Mouse (Mus musculus) kidney, adult 2 months (tissue): ENCODE results near the gene Cdkn2aipnl. TPM values are rescaled to one million over a fixed set of nuclear protein-coding genes. Genes with fewer than 3 reads are reported as not detected.

ENCODE experiments used
- DNase-seq: peaks from one replicate; pipeline ENCODE4 v3.0.0; 2021
- H3K27ac ChIP-seq: fragments of 200-500 bp; 2 replicates; pipeline ENCODE4 v1.5.1; 2012; ENCODE audit warnings: low read depth, low read length, control low read depth, inconsistent platforms; ENCODE audit not compliant: insufficient read depth
- H3K27me3 ChIP-seq: fragments of 200-500 bp; replicated peaks from 2 replicates; pipeline ENCODE4 v1.6.1; 2012; ENCODE audit warnings: mild to moderate bottlenecking, moderate library complexity, low read length, inconsistent platforms; ENCODE audit not compliant: control insufficient read depth, insufficient read depth
- H3K36me3 ChIP-seq: fragments of 200-500 bp; 2 replicates; pipeline ENCODE4 v1.6.1; 2012; ENCODE audit warnings: mild to moderate bottlenecking, moderate library complexity, low read length, inconsistent platforms; ENCODE audit not compliant: control insufficient read depth, insufficient read depth
- H3K4me1 ChIP-seq: fragments of 200-500 bp; 2 replicates; pipeline ENCODE4 v1.6.1; 2011; ENCODE audit warnings: low read length; ENCODE audit not compliant: control insufficient read depth, insufficient read depth
- H3K4me3 ChIP-seq: fragments of 200-500 bp; 2 replicates; pipeline ENCODE4 v1.5.1; 2011; ENCODE audit warnings: mild to moderate bottlenecking, low read depth, low read length, control low read depth; ENCODE audit not compliant: insufficient read depth
- CTCF ChIP-seq: fragments of 200-500 bp; conservative IDR thresholded peaks from 2 replicates; pipeline ENCODE4 v1.5.1; 2011; ENCODE audit warnings: low read depth, mild to moderate bottlenecking, control low read depth, low read length, moderate library complexity, mixed read lengths; ENCODE audit not compliant: insufficient read depth, insufficient read length
- POLR2A ChIP-seq: fragments of 200-500 bp; IDR thresholded peaks from one replicate; pipeline ENCODE4 v1.6.1; 2011; ENCODE audit warnings: low read depth, low read length, control low read depth
- WGBS: fragments of 180-500 bp; shearing (Covaris S2); methylation state at CpG from one replicate; pipeline ENCODE4 v1.1.7; 2018; 5-methylcytosine and 5-hydroxymethylcytosine counted together
- polyA plus RNA-seq: library from polyadenylated mRNA; depleted of rRNA; stranded (reverse); fragments of >200 nt; gene quantifications from 2 replicates; pipeline ENCODE4 v1.2.3, GENCODE M21; 2012

Gene Cdkn2aipnl
- polyA plus RNA-seq, 1 experiment: 17.2 TPM

DNA sequence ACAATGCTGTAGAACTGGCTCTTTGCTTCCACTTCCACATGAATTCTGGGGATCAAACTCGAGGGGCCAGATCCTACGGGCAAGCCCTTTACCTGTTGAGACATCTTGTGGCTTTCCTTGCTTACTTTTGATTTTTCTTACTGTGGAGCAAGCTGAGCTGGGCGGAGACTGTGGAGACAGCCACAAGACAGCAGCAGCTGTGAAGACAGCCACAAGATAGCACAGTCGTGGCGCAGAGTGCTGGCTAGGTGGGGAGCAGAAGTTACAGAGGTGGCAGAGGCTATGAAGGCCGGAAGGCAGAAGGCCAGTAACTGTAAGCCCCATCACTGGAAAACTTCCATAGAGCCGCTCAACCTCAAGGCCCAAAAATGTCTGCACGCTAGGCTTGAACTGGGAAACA lies 5.7 kb upstream of the Cdkn2aipnl start:
- DNase-seq: no peak
- Histone ChIP-seq H3K4me3 (no peak overlapping the region), H3K27me3 (no peaks in the 10 kb centered on the region), H3K27ac (no peak overlapping the region), H3K36me3 (no peaks in the 10 kb centered on the region), H3K4me1 (no peaks in the 10 kb centered on the region)
- 93% methylated on average over 8 of the region's 8 CpGs for WGBS
- TF ChIP-seq CTCF (no peak), POLR2A (no peak)

DNA sequence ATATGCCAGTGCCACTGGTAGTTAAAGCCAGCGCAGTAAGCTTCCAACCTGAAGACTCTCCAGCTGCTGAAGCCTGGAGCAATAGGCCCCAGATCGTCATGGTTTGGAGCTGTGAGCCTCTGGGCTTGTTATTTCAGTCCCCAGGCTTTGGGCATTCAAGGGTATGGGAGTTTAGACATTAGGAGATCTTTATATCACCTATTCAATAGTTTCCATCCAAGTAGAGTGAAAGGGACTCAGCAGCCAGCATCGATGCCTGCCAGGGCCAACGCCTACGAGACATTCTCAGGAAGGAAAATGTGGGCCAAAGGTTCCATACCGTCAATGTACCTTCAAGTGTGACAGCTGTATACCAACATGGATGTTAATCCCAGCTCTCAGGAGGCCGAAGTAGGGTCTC lies 5.2 kb upstream of the Cdkn2aipnl start:
- Histone ChIP-seq H3K4me1 (no peaks in the 10 kb centered on the region), H3K4me3 (no peak overlapping the region), H3K27me3 (no peaks in the 10 kb centered on the region), H3K36me3 (no peaks in the 10 kb centered on the region), H3K27ac (no peak overlapping the region)
- no peak for DNase-seq
- 91% methylated on average over 7 of the region's 7 CpGs for WGBS
- TF ChIP-seq POLR2A (no peak), CTCF (no peak)

DNA sequence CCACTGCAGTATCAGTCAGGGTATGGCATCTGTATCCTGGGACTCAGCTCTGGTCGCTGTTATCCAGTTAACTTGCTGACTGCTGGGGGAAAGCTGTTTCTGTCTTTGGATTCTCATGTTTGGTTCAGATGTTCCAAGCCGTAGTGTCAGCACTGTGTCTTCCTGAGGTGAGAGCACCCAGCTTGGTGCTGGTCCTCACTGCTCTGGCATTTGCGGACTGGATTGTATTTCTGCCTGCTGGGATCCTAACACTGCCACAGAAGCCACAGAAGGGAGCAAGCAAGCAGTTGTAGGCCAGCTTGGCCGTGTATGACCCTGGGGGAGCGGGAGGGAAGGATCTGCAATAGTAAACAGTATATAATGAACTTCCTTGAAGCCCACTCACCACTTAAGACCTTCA lies 810 bp upstream of the Cdkn2aipnl start:
- Histone ChIP-seq H3K27ac (no peak overlapping the region), H3K36me3 (no peaks in the 10 kb centered on the region), H3K27me3 (no peaks in the 10 kb centered on the region), H3K4me3 (no peak overlapping the region), H3K4me1 (no peaks in the 10 kb centered on the region)
- DNase-seq: no peak
- WGBS: 83% methylated on average over 5 of the region's 5 CpGs
- no peak for TF ChIP-seq CTCF
- no peak for TF ChIP-seq POLR2A

DNA sequence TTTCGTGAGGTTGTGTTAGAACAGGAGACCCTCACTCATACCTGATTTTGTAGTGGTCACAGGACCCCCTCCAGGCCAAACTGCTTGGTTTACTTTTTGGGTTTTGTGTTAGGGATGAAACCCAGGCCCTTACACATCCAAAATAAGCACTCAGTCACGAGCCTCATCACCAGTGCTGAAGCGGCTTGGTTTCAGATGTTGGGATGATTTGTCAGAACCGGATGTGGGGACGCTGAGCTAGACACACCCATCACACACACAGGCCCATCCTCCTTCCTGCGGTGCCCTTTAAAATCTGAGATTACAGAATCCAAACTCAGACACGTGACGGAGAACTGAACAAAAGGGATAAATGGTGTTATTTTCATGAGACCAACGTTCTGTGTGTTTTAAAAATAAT lies 1.4 kb downstream of the Cdkn2aipnl start:
- Histone ChIP-seq H3K4me3 (no peak overlapping the region), H3K27me3 (no peaks in the 10 kb centered on the region), H3K36me3 (no peaks in the 10 kb centered on the region), H3K4me1 (no peaks in the 10 kb centered on the region), H3K27ac (no peak overlapping the region)
- DNase-seq: no peak
- TF ChIP-seq POLR2A: no peak
- no peak for TF ChIP-seq CTCF
- 92% methylated on average over 9 of the region's 9 CpGs for WGBS

DNA sequence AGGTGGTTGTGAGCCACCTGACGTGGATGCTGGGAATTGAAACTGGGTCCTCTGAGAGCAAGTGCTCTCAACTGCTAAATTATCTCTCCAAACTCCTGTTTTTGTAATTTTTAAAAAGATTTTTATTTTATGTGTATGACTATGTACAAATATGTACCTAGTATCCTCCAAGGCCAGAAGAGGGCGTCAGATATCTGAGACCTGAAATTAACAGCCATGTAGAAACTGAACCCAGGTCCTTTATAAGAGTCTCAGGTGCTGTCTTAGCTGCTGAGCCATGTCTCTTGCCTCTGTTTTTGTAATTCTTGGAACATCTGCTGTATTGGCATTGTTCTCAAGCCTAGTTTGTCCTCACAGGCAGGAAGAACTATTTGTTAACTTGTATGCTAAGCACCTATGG lies 2.0 kb downstream of the Cdkn2aipnl start:
- no peak for DNase-seq
- H3K4me1 ChIP-seq: no peaks in the 10 kb centered on the region
- WGBS: 92% methylated on average over 2 of the region's 2 CpGs
- H3K4me3 ChIP-seq: no peak overlapping the region
- H3K27ac ChIP-seq: no peak overlapping the region
- H3K27me3 ChIP-seq: no peaks in the 10 kb centered on the region
- TF ChIP-seq POLR2A: no peak
- no peaks in the 10 kb centered on the region for H3K36me3 ChIP-seq

DNA sequence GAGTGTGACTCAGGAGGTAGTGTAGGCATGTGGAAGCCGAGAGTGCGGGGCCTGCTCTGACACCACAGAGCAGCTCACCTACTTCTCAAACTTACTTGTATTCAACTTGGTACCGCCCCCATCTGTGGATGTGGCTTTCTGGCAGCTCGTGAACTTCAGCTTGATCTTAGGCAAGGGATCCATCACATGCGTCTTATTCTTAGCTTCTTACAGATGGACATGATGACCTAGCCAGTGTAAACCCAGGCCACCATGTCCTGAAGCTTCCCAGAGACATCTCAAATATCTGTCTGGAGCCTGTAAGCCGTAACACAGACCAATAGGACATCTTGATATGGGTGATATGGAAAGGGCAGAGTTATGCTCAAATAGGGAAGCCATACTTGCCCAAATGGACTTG lies 4.2 kb downstream of the Cdkn2aipnl start:
- 95% methylated on average over 6 of the region's 6 CpGs for WGBS
- H3K4me1 ChIP-seq: no peaks in the 10 kb centered on the region
- DNase-seq: no peak
- no peak overlapping the region for H3K27ac ChIP-seq
- H3K4me3 ChIP-seq: no peak overlapping the region
- no peaks in the 10 kb centered on the region for H3K27me3 ChIP-seq
- TF ChIP-seq CTCF (no peak), POLR2A (no peak)
- no peaks in the 10 kb centered on the region for H3K36me3 ChIP-seq

DNA sequence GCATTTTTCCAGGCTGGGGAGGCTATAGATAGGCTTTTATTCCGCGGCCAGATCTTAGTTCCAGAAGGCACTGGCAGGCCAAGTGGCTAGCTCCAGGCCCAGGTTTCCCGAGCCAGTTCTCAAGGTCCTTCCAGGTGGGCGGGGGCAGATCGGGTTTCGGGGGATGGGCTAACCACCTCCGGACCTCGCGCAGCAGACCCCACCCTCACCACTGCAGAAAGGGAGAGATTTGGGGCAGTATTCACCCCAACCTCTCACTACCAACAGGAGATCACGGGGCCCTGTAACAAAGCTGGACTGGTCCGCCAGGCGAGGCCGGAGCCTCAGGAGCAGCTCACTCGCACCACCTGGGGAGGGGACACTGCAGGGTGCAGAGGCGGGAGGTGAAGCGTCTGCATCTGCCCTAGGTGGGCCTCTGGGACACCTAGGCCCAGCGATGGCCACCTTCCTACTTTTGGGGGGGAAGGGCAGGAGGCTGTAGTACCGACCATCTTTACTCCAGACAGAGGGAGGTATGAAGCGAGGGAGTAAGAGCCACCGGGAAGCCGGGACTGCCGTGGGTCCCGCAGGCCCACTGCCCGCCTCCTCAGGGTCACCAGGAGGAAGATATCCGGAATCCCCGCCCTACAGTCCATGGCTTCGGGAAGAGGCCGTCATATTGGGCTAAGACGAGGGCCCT lies 32.3 kb downstream of the Cdkn2aipnl start:
- TF ChIP-seq CTCF: no peak
- TF ChIP-seq POLR2A: no peak
- Histone ChIP-seq H3K4me1 (peaks cover 14% of the 10 kb centered on the region; the same call in 1 of the 2 replicates), H3K27ac (peak overlapping the region; percentile 98), H3K4me3 (peak overlapping the region; percentile 98), H3K36me3 (peaks cover 2% of the 10 kb centered on the region), H3K27me3 (no peaks in the 10 kb centered on the region)
- under 1% methylated on average over 29 of the region's 29 CpGs for WGBS
- DNase-seq: peak; percentile 79
